Mouse (Mus musculus): ENCODE results near the gene Lhfpl2.
"Not testable (repeated sequence)": the region's sequence is repeated elsewhere in the genome, so short reads cannot be mapped to it uniquely, and the experiment has no call there.

Lhfpl2 gene

GRCm38 (mm10) chr13:94057563-94058560 lies at the start of gene Lhfpl2:
Gene Lhfpl2 (plus strand): TSS chr13:94057796.
- no peak for DNase-seq (ENCODE audit: low read depth, low spot score)

- no peak for DNase-seq (ENCODE audit: low read depth, low spot score)
Observed at GRCm38 (mm10) chr13:94011996-94012575, 45.5 kb upstream of the Lhfpl2 start.

DNA sequence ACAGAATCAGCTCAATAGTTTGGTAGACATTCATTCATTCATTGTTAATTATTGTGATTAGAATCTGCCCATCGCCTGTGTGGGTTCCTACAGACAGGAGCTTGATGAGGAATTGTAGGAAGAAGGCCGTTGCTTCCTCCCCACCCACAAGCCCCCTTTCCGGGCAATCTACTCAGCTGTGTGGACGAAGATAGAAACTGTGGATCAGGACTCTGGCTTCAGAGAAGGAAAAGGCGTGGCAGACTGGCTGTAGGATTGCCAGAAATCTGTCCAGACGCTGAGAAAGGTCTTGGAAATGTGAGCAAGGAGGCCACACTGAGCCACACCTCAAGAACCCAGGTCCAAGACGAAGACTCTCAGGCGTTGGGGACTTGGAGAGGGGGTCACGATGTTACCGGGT lies 43.6 kb upstream of the Lhfpl2 start:
- DNase-seq (ENCODE audit: low read depth, low spot score): no peak

DNA sequence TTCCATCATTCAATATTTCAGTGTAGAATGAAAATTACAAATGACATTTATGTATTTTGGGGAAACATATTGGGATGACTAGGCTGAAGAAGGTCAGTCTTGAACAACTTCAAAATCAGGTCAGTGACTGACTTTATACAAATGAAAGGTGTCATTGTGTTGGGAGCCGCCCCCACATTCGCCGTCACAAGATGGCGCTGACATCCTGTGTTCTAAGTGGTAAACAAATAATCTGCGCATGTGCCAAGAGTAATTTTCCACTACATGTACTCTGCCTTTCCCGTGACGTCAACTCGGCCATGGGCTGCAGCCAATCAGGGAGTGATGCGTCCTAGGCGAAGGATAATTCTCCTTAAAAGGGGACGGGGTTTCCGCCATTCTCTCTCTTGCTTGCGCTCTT lies 33.0 kb upstream of the Lhfpl2 start:
- not testable (repeated sequence) for DNase-seq (ENCODE audit: low read depth, low spot score)

DNA sequence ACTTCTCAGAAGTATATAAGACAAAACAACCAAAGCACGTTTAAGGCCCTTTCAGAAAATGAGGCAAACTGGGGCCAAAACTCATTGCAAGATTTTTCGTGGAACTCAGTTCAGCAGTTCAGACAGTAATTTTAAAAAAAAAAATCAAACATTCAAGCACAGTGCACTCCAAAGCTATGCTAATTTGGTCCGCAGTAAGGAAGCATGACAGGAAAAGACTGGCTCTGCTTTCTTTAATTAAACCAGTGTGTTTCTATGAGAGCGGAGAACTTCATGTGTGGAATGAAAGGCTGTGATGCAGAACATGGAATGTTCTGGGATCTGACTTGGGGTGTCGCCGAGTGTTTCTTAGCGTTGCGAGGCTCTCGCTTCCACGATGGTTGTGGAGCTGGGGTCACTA lies 28.4 kb upstream of the Lhfpl2 start:
- DNase-seq (ENCODE audit: low read depth, low spot score): no peak

- no peak for DNase-seq (ENCODE audit: low read depth, low spot score)
Observed at GRCm38 (mm10) chr13:94030551-94030950, 27.0 kb upstream of the Lhfpl2 start.

DNA sequence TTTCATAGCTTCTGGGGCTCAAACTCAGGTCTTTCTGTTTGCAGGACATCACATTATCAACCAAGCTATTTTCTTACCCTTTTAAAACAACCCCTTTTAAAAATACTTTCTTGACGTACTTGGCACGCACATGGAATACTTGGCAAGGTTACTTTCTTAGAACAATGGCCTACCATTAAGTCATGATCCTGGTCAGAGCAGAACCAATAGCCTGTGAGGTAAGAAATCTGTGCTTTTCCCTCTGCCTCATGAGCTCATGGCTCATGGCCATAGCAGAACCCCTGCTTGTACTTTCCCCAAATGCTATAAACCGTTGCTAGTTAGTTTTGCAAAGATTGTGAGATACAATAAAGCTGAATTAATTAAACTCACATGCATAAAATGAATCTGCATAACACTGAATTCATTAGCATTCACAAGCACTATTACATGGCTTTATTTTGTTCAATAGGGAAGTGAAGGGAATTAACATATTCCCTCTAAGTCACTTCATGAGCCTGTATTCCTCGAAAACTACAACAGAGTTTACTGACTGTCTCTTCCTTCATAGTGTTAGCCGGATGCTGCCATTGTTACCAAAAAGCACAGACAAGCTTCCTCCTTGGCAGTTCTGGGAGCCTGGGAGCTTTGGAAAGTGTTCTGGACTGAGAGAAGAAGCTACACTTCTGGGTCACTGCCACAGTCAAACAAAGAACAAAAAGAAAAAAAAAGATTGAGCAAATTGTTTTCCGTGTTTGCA lies 20.1 kb upstream of the Lhfpl2 start:
- DNase-seq (ENCODE audit: low read depth, low spot score): no peak

- no peak for DNase-seq (ENCODE audit: low read depth, low spot score)
Observed at GRCm38 (mm10) chr13:94038052-94038340, 19.6 kb upstream of the Lhfpl2 start.

- DNase-seq (ENCODE audit: low read depth, low spot score): no peak
Observed at GRCm38 (mm10) chr13:94050036-94050435, 7.6 kb upstream of the Lhfpl2 start.

DNA sequence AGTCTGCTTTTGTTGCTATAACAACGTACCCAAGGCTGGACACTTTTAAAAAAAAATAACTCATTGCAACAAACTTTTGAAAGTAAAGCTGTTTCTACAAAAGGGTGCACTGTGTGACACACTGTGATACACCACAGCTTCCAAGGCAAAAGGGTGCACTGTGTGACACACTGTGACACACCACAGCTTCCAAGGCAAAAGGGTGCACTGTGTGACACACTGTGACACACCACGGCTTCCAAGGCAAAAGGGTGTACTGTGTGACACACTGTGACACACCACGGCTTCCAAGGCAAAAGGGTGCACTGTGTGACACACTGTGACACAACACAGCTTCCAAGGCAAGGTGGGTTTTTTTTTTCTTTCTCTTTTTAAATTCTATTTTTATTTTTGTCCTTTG lies 6.8 kb upstream of the Lhfpl2 start:
- DNase-seq (ENCODE audit: low read depth, low spot score): no peak

GRCm38 (mm10) chr13:94057036-94057562 lies 497 bp upstream of the Lhfpl2 start:
- no peak for DNase-seq (ENCODE audit: low read depth, low spot score)

DNA sequence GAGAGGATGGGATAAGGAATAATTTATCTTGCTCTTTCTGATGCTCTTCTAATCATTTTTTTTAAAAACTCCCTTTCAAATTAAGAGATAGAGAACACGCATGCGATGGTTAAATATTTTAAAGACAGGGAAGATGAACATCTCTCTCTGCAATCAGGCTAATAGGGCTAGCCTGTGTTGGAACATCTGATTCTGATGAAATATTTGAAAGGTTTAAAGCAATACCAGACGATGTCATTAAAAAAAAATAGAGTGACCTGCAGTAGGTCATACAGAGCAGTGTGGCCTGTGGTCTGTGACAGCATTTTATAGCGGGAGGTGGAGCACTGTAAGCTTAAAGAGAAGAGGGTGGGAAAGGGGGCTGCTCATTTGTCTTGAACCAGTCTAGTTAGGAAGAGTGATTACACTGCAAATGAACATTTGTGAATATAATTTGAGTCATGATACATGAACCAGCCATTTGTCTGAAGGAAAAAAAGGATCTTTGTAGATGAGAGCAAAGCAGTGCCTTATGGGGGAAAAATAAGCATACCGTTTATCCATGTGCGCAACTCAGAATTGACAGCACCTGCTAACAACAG lies 1.1 kb downstream of the Lhfpl2 start:
- no peak for DNase-seq (ENCODE audit: low read depth, low spot score)

DNA sequence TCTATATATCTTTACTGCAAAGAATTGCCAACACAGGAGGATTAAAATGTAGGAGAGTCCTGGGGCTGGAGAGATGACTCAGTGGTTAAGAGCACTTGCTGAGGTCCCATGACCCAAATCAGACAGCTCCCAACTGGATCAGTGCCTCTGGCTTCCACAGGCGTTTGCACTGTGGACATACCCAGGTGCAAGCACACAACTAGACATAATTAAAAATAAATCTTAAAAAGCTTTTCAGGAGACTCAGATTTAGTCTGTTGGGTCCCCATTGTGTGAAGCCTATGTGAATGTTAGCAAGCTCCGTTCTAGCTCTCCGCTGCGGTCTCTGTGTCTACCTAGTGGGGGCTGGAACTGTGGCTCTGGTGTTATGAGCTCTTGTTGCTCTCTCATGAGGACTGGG lies 1.8 kb downstream of the Lhfpl2 start:
- DNase-seq (ENCODE audit: low read depth, low spot score): no peak

DNA sequence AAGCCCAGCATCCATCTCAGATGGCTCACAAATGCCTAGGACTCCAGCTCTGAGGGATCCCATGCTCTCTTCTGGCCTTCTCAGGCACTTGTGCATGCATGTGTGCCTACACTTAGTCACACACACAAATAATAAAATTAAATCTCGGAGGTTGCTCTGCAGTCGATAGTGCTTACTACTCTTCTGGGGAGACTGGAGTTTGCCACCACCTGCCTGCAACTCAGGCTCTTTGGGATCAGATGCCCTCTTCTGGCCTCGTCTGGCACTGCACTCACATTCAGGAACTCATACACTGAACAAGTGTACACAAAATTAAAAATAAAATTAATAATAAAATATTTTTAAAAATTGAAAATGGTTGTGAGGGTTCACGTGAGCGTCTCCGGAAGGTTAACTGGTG lies 2.2 kb downstream of the Lhfpl2 start:
- DNase-seq (ENCODE audit: low read depth, low spot score): no peak

- DNase-seq (ENCODE audit: low read depth, low spot score): no peak
Observed at GRCm38 (mm10) chr13:94060461-94060860, 2.9 kb downstream of the Lhfpl2 start.

- DNase-seq (ENCODE audit: low read depth, low spot score): no peak
Observed at GRCm38 (mm10) chr13:94061256-94061877, 3.8 kb downstream of the Lhfpl2 start.

DNA sequence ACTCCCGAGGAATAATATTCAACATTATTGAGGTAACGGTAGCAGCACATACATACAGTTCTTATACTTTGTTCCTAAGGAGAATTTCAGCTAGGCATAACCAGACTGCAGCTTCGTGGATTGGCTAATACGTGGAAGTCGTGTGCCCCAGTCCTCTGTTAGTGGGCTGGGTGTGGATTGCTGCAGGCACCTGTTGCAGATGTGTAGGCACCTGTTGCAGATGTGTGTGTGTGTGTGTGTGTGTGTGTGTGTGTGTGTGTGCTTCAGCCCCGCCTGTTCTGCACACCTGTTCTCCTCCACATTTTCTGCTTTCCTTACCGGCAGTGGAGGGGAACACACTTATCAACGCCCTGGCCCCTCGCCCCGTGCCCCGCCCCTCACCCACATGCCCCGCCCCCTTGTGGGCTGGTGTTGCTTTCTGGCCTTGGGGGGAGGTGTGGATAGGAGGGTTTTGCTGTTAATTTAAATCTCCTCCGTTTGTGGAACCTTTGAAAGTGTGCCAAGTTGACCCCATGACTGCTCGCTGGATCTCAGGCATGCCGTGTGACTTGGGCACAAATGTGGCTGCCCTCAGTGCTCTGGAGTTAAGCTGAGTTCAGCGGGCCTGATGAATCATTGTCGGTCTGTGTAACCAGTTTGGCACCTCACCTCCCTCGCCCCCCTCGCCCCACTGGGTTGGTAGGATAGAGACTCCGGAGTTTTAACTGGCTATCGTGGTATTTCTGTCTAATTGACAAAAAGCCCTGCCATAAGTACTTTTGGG lies 4.9 kb downstream of the Lhfpl2 start:
- no peak for DNase-seq (ENCODE audit: low read depth, low spot score)

DNA sequence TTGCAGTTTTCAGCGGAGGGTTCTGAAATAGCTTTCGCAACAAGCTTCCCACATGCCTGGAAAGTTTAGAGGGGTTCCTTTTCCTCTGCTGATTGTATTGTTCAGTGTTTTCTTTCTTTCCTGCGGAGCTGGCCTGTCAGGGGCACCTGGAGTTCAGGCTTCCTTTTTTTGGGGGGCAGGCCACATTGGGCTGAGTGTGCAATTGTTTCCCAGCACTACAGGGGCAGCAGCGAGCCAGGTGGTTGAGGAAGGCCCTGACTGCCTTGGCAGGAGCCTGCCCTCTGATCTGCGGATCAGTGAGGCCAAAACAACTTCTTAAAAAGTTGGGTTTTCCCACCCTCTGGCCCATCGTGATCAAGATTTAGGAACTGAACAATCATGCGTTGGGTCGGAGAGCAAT lies 5.6 kb downstream of the Lhfpl2 start:
- DNase-seq (ENCODE audit: low read depth, low spot score): no peak

DNA sequence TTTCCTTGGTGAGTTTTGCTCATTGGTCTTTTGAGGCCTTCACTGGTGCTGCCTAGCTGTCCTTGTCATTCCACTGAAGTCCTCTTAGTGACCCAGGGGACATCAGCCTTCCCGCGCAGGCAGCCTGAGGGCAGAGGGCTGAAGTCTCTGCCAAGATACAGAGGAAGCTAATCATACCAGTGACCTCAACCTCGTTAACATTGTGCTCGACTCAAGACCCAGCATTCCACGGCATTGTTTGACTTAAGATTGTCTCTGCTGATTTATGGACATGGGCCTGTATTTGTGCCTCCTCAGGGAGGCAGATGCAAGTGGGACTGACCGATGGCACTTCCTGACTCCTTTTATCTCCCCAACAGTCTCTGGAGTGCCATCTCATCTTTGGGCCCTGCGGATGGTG lies 7.0 kb downstream of the Lhfpl2 start:
- DNase-seq (ENCODE audit: low read depth, low spot score): no peak

DNA sequence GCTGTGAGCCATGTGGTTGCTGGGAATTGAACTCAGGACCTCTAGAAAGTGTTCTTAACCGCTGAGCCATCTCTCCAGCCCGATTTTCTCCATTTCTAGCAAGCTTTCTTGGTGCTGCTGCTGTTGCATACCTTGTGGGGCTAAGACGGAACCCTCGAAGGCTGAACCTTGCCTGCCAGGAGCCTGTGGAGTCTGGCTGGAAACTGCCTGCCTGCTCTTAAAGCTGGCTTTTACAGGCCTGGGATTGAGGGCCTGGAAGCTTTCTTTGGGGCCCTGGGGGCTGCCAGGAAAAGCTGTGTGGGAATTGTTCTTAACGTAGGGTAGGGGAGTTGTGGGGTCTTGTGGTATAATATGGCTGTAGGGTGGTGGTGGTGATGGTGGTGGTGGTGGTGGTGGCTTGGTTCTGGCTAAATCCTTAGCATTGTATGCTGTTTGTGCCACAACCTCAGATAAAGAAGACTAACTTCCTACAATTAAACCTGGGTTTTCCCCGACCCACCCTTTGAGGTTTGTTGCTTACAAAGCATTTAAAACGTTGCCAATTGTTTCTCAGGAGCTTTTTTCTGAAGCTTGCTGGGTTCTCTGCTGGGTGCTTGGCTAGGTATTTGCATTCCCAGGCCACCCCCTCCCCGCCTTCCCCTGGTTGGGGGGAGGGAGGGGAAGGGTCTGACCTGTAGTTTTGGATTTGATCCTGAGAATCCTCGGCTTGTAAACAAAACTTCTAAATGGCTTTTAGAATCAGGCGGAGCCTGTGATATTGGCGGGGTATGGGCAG lies 7.9 kb downstream of the Lhfpl2 start:
- no peak for DNase-seq (ENCODE audit: low read depth, low spot score)

Measured in c-Kit-negative CD71-positive TER-119-positive erythroid progenitor cells, embryonic 14.5 days (primary cell).